Mouse (Mus musculus) layer of hippocampus, adult 9-10 months (tissue): ENCODE measurements at regions not wholly inside any gene's neighbourhood (a gene's known extent, or its start where the extent isn't known, plus 50 kb on each side); places are given as distances from the start of the nearest gene placed in this dataset.

Source experiments
- DNase-seq: peaks from one replicate; pipeline ENCODE4 v3.0.0; 2022; ENCODE audit warnings: low spot score

DNA sequence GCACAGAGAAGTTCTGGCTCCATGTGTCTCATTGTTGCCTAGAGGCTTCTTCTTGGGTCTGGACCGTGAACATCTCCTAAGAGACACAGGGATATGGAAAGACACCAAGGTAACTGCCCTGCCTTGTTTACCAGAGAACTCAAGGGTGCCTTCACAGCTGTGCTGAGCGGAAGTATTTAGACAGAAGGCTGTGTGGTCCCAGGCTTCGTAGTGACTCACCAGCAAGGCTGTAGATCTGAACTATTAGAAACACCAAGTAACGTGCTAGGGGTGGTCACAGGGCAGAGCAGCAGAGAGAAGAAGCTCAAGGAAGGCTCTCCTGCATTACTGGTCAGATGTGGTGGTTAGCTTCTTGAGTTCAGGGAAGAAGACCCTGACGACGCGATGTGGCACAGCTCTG lies 51.6 kb upstream of the Lpp start:
- no peak for DNase-seq

DNA sequence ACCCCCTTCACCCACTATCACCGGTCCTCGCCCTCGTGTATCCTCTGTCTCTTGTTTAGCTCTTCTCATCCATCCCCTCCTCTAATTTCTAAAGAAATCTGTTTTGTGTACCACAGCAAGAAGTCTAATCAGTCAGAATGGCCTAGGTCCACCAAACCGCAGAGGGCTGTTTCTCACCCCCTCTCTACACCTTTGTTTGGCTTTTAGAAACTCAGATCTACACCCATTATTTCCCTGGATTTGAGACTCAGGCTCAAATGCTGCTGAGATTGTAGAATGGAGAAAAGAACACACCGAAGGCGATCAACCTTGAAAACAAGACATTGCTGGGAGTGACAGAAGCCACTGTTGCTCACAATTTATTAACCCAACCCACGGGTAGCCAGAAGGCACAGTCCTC lies 52.7 kb upstream of the Lpp start:
- DNase-seq = no peak

DNA sequence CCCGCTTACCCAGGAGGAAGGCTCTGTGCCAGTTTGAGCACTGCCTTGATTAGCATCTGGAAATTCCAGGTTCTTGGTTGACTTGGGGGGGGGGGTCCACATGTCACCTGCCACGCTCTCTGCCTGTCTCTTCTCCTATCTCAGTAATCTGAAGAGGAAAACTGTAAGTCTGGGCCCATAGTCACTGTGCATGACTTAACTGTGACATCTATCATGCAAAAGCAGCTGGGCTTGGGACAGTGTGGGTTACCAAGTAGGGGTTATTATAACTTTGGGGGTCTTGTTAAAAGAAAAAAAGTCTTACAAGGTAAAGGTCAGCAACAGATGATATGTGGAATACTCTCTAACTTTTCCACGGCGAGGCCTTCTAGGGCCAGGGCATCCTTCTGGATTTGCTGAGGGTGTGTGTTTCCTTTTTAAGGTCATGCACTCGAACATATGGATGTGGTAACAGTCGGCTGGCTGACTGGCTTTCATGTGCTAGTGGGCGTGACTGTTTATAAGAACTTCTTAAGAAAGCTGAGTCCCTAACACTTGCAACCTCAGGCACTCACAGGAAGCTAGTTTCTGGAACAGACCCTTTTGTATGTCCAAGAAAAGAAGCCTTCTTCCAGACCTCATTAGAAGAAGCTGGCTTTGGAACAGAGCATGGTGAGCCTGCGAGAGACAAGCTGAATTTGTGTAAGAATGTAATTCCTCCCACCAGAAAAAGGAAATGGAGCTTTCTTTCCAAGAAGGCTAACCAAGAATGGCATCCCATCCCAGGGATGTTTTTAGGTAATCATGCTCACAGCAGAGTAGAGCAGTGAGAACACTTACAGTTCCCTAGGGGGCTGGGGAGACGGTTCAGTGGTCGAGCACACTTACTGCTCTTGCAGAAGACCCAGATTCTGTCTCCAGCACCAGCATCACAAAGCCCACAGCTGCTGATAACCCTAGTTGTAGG lies 53.7 kb upstream of the Lpp start:
- DNase-seq = no peak

DNA sequence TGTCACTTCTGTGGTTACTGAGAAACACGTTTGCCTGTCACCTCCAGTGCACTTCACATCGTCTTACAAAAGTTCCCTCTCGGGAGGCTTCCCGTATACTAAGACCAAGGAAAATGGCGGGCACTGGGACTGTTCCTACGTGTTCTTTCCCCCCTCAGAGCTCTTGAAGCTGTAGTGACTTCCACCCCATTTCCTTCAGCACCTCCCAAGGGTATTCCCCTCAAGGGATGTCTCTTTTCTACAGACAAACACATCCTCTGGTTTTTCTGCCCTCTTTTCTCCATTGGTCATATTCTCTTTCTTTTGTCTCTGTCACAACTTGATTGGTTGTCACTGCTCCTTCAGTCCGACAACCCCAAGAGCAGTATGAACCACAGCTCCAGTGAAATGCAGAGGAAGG lies 54.9 kb upstream of the Lpp start:
- DNase-seq = no peak

DNA sequence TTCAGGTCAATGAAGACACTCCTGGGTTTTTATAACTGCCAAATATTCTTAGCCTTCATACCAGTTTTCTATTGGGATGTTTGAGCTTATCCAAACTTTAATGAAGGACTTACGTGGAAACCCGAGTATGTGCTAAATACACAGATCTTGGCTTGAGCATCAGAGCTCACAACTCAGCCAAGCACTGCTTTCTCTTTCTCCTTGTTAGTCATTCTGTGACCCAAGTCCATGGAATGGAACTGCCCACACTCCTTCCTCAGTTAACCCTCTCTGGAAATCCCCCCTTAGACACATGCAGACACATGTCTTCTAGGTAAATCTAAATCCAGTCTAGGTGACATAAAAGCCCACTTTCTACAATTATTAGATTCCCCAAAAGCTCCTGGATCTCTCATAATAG lies 58.9 kb upstream of the Lpp start:
- DNase-seq = no peak

DNA sequence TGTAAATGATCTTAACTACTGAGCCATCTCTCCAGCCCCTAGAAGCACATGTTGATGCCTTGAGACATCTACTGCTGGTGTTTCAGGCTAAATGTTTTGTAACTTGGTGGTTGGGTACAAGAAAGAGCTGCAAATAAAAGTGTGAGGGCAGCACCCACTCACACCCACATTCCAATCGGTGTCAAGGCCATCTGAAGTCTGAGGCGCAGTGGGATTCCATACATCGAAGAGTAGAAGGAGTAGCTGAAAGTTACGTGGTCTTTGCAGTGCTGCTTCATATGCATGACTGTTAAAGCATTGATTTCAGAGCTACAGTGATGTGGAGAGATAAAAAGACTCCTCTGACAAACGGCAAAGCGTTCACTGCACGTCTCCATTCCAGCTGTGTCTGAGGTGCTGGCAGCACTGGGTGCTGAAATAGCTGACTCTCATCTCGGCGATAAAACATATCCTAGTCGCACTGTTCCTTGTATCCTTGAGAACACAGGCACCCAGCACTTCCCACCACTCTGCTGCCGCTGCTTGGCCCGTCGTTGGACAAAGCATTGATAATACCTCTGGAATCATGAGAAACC lies 61.8 kb upstream of the Lpp start:
- DNase-seq = no peak

DNA sequence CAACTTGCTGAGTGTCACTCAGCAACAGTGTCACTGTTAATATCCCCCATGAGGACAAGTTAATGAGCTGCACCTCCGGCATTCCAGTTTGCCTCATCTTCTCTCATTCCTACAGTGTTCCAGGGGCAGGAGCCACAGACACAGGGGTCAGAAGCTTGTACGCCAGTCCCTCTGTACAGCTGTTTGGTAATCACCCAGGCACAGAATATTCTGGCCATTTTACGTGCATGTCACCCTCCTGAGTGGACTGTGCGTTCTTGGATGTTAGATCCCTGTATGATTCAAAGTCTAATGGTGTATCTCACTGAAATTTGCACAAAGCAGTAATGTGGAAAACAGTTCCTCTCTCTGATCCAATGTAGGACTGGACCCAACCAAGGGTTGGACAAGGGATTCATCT lies 66.7 kb upstream of the Lpp start:
- no peak for DNase-seq

DNA sequence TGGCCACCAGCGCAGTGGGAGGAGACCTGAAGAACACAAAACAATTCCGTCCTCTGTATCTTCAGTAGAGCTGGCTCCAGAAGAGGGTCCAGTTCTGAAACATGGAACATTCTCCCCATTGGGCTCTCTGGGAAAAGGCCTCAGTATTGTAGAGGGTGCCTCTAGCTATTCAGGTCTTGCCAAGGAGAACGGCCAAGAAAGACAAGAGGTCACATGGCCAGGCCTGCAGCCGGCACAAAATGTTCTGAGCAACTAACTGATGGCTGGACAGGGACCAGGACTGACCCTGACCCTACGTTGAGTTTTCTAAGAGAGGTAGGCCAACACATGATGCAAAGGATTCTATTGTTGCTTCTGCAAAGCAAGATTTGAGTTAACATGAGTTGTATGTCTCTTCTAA lies 67.3 kb upstream of the Lpp start:
- DNase-seq = no peak

DNA sequence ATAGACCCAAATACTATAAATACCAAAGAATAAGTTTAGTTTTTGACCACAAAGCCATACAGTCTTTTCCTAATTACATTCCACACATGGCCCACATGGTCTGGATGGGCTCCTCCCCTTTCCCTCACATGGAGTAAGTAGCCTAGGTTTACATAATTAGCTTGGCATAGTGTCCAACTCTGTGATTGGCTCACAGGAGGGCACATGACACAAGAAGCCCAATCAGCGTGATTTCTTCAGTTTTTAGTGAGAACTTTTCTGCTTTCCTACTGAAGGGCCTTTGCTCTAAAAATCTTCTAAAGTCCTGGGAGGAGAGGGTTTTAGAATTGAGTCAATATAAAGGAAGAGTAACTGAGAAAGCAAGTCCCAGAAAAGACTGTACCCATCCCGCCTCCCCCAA lies 68.4 kb upstream of the Lpp start:
- DNase-seq = no peak

DNA sequence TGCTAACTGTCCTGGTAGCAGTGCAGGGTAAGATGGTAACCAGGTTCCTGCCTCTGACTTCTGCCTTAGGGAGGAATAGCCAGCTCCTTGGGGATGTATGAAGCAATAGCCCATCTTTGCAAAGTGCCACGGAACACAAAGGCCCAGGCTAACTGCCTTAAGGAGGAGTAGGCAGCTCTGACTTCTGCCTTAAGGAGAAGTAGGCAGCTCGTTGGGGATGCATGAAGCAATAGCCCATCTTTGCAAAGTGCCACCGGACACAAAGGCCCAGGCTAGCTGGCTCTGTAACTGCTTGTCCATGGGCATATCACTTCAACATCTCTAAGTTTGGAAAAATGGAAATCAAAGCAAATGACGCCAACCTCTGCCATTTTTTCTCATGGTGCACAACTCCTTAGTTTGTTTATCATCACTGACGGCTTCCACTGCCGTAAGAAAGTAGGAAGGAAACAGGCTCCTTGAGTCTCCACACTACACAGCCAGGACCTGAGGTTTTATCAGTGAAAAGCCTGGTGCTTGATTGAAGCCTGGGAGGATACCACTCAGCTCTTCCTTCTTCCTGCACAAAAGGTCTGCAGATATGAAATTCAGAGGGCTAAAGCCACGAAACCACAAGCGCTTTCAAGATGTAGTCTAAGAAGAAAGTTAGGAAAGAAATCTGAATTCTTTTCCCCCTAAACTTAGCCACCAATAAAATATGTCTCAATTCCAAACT lies 74.4 kb upstream of the Lpp start:
- DNase-seq = no peak

DNA sequence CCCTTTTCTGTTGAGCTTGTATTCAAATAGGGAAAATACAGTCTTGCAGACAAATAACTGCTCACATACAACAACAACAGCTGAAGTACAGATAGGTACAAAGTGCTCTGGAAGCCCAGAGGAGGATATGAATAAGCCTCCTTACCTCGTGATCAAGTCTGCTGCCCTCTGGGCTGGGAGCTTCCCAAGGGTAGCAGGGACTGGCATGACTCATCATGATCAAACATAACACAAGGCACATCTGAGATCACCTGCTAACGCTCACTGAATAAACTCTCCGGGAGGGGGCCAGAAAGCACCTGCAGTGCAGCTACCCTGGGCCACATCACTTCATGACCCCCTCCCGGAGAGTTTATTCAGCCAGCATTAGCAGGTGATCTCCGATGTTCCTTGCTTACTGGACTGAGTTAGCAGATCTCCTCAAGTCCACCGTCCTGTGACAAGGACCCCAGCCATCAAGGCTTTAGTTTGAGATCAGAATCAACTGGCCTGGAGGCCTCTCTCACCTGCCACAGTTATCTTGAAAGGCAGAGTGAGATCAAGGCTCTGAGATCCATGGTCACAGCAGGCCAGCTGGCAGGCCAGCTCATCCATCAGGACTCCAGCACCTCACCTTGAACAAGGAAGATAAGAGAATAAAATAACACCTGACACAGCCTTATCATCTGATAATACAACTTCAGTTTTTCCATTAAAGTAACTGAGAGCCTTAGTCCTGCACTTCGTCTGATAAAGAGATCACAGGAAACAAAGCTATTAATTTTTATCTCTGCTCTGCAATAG lies 79.6 kb upstream of the Lpp start:
- no peak for DNase-seq

DNA sequence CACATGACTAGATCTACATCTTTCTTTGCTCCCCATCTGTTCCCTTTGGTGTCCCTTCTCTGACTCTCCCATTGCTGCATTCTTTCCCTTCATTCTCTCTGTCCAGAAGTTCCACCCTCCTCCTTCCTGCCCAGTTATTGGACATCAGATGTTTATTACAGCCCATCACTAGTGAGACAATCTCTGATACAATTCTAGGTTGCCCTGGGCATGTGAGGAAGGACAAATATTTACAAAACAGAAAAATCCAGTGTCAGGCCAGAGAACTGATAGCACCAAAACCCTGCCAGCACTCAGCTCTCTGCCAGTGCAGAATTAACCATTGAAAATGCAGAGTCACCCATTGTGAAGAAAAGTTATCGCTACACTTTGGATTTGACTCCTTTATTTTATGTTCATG lies 87.9 kb upstream of the Lpp start:
- no peak for DNase-seq

DNA sequence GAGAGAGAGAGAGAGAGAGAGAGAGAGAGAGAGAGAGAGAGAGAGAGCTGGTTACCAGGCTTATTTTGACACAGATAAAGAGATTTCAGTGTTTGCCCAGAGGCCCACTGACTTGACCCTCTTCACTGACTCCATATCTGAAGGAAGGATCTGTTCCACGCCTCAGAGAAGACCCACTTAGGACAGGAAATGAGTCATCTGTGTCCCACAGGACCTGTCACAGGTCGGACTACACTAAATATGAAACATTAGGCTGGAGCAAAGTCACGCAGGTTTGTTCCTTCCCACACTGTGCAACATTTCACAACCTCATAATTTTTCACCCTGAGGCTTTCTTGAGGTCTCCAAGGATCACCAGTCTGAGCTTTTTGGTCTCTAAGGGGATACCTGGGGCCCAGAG lies 96.5 kb upstream of the Lpp start:
- no peak for DNase-seq

DNA sequence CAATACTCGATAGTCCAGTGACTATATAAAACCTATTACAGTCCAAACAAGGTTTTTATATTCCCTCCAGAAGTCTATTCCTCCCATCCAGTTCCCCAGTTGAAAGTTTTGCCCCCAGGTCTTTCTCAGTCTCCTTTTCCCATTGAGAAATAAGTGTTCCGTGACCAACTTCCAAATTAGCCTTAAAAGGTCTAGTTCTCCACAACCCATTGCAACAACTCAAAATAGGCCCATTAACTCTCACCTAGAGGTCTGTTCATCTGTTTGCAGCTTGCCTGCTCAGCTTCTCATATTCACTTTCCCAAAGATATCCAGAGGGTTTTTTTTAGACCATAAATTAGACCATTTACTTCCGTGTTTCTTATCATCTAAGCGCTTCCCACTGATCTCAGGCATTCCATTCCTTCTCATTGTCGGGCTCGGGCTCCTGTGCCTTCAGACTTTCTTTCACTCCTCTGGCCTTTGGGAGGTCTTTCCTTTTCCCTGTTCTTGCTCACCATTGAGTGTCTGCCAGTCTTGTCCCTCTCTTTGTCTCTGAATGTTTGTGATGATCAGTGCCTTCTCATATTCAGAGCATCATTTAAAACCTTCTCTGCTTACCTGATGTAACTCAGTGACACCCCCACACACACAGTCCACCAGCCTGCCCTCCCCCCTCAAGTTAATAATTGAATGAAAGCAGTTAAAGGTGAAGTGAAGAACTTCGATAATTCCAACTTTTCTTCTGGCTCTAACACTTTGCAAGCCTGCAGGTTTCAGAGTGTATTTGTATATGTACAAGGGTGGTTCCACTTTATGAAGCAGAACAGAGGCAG lies 97.5 kb upstream of the Lpp start:
- no peak for DNase-seq

DNA sequence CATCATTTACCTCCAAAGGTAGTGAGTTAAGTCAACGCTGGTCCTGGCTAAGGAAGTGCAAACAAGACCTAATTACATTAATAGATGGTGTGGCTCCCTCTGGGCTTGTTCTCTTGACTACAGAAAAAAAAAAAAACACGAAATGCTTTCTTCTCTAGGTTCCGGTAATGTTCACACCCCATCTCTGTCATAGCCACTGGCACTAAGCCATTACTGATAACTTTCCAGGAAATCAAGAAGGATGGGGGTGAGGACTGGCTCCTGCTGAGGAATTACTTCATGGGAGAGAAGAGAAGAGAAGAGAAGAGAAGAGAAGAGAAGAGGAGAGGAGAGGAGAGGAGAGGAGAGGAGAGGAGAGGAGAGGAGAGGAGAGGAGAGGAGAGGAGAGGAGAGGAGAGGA lies 109.1 kb upstream of the Lpp start:
- DNase-seq = no peak

DNA sequence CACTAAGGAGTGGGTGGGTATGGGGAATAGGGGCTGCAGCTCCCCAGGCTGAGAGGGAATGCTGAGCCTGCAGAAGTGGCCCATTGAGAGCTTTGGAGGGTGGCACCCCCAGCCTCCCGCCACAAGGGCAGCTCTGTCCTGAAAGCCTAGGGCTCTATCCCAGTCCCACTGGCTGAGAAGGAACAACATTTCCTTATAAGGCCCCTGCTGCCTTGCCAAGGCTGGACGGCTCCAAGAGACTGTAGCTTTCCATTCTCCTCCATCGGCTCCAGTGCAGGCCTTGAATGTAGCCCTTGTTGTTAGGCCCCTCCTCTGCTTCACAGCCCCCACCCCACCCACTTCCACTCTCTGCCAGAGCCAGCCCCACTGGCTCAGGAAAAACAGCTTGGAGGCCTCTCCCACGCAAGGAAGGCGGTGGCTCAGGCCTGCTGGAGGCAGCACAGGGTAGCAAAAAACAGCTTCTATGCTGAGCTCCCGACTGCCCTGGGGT lies 111.1 kb upstream of the Lpp start:
- DNase-seq = peak; percentile 71

DNA sequence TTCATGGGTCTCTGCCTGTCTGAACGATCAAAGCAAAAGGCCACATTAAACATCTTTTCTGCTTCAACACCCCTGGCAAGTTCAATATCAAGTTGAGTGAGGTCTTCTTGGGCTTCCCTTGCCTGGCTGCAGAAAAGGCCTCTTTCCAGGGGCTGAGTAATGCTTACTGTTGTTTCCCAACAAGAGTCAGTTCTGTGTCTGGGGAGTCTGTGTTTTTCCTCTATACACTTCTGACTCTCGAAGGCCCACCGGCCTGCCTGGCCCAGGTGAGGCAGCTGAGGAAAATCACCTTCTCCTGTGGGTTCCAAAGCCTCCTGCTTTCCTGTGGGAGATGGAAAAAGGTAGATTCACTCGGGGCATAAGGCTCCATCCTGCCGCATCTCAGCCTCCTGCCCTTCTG lies 111.7 kb upstream of the Lpp start:
- DNase-seq = no peak

DNA sequence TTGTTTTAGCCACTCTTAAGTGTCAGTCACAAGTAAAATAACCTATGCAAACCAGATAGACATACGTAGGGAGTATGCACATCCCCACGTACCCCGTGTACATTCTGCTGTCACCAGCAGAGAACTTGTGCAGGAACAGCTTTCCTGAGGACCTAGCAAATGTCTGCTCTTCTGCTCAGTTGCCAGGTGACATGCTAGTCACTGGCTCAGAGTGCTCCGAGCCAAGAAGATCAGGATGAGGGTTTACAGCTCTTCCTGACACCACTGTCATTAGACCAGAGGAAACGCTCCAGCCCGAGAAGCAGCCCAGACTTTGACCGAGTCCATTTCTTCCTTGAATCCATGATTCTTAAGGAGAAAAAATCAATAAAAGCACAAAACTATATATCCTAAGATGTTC lies 115.5 kb upstream of the Lpp start:
- DNase-seq = no peak

DNA sequence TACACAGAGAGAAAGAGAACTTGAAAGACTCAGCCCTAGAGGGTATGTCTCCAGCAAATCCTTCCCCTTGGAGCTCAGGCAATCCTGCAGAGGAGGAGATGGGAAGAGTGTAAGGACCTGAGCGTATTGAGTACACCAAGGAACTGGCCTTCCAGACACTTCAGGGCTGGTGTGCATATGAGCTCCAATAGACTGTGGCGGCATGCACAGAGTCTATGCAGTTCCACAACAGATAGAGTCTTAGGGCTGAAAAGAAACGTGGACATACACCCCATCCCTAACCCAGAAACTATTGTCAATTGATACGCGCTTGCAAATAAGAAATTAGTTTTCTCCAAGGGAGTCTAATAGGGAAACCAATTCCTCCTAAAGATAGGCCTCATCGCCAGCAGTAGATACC lies 130.6 kb upstream of the Lpp start:
- DNase-seq = no peak

DNA sequence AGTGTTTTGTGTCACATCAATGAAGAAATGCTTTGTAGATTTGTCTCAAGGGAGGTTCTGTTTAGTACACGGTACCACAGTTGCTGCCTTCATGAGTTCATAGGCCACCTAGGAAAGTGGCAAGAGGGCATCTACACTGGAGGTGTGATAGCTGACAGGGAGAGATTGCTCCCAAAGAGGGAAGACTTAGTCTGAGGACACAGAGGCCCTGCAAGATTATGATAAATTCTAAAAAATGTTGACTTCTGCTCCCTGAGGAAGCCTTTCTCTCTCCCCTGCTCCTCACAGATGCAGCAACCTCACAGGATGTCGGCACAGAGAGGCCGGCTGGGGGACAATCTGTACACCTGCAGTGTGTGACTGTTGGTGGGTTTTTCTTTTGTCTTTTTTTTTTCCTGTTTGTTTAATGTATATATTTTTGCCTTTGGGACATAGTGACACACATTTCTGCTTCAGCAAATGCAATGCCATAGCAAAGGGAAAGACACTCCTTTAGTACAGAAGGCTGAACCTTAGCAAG lies 133.5 kb upstream of the Lpp start:
- DNase-seq = no peak

DNA sequence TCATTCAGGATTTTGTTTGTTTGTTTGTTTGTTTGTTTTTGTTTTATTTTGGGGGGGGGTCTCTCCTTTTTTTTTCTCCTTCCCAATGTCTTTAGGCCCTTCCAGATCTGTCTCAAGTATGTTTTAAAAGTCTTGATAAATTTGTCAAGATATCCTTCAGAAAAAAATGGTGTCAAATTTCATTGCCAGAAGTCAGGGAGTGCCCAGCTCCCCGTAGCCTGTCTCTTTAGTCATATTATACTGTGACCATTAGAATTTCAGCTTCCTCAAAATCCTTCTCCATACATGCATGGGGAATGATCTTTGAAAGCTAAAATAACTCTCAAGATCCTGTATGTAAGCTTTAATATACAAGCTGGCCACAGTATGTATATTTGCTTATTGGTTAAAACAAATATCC lies 134.3 kb upstream of the Lpp start:
- no peak for DNase-seq
